Mouse (Mus musculus) heart, postnatal 25 days (tissue): ENCODE results near the gene Parp14. TPM values are rescaled to one million over a fixed set of nuclear protein-coding genes. Genes with fewer than 3 reads are reported as not detected.

Experiments used
- DNase-seq: peaks from one replicate; pipeline ENCODE4 v3.0.0; 2022; ENCODE audit warnings: low spot score
- intact Hi-C: fragments of 180-260 bp; cut with DNase I; formaldehyde crosslinking; loops from one replicate; pipeline ENCODE4 v1.15.1; 2025
- total RNA-seq, 2 experiments: library from RNA; stranded (reverse); gene quantifications; 2 replicates each; pipeline ENCODE4 v1.2.3; 2021

The Parp14 gene
- total RNA-seq, 2 experiments from 2014 or later = 11.6 to 11.8 TPM

DNA sequence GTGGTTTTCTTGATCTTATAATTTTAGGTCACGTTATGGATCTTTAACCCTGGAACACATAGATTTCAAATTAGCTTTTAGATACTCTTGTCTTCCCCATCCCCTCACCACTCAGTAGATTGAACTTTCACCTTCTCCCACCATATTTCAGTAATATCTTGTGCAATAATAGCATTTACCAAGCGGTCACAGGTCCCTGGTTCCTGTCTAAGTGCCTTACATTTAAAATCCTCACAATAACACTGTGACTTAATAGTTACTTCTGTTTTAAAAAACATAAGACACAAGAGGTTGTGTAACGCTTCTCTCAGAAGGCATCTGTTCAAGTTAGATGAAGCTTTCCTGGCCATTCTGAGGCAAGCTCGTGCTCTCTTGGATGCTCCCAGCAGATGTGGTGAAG, 67.6 kb downstream of the Parp14 start:
- intact Hi-C loops = no loop called here
- no peak for DNase-seq

DNA sequence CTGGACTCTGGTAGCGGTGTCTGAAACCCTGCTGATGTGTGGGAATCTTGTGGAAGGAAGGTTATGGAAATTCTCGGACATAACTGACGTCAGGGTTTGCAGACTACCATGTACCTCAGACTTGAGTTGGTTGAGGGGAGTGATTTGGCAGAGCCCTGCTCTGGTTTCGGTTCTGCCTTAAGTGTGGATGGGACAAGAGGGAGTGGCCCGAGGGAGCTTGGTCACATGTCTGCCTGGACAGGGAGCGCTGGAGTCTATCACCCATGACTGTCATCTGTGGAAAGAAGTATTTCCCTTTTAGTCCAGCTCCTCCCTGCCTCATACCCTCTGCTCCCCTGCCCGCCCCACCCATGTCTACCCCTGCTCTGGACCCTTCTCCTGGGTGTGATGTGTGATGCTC, 69.2 kb downstream of the Parp14 start:
- DNase-seq = no peak
- intact Hi-C loops = no loop called here

DNA sequence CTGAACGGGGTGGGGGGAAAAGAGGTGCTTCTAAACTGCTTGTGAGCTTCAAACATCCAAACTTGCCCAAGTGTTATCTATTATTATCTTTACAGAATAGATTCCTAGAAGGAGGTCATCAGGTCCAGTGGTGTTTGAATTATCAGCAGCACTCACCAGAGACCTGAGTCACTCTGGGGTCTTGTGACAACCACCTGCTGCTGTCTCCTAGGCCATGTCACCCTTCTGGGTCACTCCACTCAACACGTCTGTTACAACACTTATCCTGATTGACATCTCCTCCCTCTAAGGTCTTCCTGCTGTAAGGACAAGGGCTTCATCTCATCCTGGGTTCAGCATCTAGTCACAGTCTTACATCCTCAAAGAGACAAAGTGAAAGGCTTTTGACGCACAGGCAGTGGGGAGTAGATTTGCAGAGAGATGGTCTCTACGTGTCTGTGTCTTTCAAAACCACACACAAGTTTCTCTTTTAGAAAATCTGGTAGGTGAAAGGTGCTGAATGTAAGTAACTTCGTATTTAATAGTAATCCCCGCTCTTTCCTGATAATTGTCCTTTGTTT, 79.3 kb downstream of the Parp14 start:
- intact Hi-C loops = no loop called here
- DNase-seq = no peak

DNA sequence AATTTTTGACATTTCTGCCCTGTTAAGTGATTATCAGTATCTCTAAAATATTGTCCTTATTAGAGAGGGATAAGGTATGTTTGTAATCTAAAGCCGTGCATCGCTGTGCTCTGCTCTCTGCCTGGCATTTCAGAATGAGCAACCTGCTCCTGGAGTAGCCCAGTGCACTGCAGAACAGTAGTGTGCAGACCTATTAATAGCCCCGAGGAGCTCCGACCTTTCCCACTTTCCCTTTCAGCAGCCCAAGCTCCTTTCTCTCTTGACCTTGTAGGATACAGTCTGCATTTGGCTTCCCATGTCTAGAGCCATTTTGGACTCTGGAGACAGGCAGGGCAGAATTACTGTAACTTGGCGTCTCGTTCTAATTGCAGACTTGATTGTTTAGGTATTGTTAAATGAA, 83.0 kb downstream of the Parp14 start:
- no peak for DNase-seq
- intact Hi-C loops = no loop called here

DNA sequence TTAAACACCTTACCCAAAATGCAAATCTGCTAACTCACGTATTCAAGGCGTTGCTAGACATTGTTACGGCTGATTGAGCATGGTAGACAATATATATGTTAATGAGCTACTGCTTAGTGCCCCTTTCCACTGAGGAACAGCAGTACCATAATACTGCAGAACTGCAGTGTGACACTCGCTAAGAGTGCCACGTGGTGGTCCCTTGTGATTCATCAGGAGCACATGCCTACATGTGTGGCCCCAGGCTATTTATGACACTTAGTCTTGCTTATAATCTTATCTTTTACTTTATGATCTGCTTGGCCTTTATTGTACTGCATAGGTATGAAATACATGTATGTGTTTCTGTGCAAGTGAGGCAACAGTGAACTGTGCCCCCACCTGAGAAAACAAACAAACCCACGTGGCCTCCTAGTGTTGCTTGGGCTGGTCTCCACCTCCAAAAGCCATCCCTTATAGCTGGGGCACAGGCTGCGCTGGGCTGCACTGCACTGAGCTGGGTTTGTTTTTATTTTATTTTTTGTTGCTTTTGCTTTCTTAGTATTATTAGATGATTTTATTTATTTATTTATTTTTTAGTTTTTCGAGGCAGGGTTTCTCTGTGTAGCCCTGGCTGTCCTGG, 83.7 kb downstream of the Parp14 start:
- intact Hi-C loops = no loop called here
- no peak for DNase-seq

DNA sequence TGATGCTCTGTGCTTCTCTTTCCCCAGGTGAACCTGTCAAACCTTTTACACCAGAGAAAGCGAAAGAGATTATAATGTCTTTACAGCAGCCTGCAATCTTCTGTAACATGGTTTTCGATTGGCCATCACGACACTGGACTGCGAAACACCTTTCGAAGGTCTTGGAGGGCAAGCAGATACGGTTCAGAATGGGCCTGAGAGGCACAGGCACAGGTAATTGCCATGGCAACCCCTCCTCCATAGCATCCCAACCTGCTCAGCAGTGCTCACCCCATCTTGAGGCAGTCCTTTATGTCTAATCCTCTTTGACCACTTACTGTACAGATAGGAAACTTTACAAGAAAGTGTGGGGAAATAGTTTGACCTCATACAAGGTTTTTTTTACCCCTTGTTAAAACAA, 84.2 kb downstream of the Parp14 start:
- no peak for DNase-seq
- intact Hi-C loops = no loop called here

DNA sequence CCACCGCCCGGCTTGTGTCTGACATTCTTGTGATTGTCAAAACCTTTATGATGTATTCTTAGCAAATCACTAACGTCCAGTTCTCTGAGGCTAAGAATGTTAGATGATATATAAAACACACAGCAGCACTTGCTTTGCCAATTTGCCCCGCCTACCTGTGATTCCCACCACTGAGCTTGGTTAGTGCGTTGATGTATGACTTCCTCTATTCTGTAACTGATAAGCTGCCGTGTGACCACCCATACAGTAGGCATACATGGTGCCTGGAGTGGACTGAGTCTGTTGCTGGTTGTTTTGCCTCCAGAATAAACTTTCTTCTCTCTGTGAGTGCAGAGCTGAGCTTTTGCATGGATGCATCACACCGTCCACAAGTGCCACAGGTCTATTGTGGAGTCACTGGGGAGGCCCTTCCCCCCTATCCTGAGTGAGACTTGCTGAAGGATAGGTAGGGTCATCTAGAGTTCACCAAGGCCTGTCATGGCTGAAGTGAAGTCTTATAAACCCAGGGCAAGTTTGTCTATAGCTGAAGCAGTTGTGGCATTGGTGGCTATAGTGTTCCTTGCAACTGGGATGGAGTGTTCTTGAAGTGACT, 87.1 kb downstream of the Parp14 start:
- intact Hi-C loops = no loop called here
- no peak for DNase-seq

DNA sequence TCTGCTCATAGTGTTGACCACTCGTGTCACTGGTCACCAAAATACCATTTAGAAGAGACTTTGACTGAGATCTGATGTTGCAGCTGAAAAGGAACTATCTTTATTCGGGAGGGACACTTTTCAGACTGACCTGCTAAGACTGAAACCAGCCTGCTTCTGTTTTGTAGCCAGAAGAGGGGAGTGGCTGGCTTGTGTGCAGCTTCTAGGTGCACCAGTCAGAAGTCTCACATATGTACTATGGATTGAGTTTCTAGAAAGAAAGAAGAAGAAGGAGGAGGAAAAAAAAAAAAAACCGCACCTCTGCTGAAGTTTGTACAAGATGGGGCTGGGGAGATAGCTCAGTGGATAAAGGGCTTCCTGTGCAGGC, 88.2 kb downstream of the Parp14 start:
- intact Hi-C loops = no loop called here
- DNase-seq = no peak

Other genes with a start within 250 kb of the Parp14 start
- 10 to 100 TPM; 54.2 to 63.4 TPM for gene Dirc2, start 102.2 kb downstream of the Parp14 start, total RNA-seq
- 1 to 10 TPM; 3.0 to 3.1 TPM for gene Hspbap1, start 101.2 kb downstream of the Parp14 start, total RNA-seq
- 10 to 100 TPM in 1 of 2 experiments, 1 to 10 TPM in 1; 9.9 to 11.5 TPM for gene Parp9, start 66.9 kb upstream of the Parp14 start, total RNA-seq
- 10 to 100 TPM in 1 of 2 experiments, 1 to 10 TPM in 1; 9.4 to 10.0 TPM for gene Dtx3l, start 67.6 kb upstream of the Parp14 start, total RNA-seq
- gene Kpna1, start 107.2 kb upstream of the Parp14 start, total RNA-seq = 100 to 1,000 TPM; 112 TPM
- 1 to 10 TPM; 2.6 to 2.9 TPM for gene Wdr5b, start 169.6 kb upstream of the Parp14 start, total RNA-seq
- 100 to 1,000 TPM; 241 to 254 TPM for gene Fam162a, start 200.1 kb upstream of the Parp14 start, total RNA-seq
- gene Ccdc58, start 200.1 kb upstream of the Parp14 start, total RNA-seq = 10 to 100 TPM; 30.7 to 35.8 TPM